Mouse (Mus musculus): ENCODE measurements at regions not wholly inside any gene's neighbourhood (a gene's known extent, or its start where the extent isn't known, plus 50 kb on each side); places are given as distances from the start of the nearest gene placed in this dataset.

DNA sequence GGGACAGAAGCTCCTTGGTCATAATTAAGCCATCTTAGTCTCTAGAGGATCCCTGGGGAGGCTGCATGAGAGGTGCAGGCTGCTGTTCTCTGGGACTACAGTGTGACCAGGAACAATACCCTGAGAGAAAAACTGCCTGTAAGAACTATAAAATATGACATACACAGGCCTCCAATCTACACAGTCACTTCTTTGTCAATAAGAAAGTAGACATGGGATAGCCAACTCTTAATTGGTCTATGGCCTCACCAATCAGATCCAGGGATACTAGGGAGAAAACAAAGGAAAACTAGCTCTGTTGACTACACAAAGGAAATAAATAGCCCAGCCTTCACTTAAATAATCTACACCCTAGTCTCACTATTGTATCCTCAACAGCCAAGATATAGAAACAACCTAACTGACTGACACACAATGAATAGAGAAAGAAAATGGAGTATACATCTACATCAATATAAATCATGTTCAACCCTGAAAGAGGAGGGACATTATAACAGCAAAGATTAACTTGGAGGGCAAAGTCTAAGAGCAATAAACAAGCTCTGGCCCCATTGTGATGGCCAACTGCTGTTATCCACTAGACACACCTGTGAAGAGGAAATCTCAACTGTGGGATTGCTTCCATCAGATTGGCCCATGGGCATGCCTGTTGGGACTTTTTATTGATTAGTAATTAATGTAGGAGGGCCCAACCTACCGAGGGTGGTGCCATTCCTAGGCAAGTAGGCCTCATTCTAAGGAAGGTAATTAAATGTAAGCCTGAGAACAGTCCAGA is 166.6 kb upstream of the Mgmt start:
- Histone ChIP-seq H3K27ac (ENCODE audit: control insufficient read depth, low read depth, low read length) (no peak overlapping the region), H3K79me2 (ENCODE audit: control insufficient read depth, insufficient read depth, low read length, poor library complexity) (no peaks in the 10 kb centered on the region), H3K36me3 (ENCODE audit: control insufficient read depth in 1 of 2, insufficient read depth in 2 of 2, low read length in 2 of 2) (no peaks in the 10 kb centered on the region), H3K9me3 (replicated peaks; ENCODE audit: insufficient read depth, low read length) (no peaks in the 10 kb centered on the region), H3K4me1 (ENCODE audit: control insufficient read depth in 1 of 2, insufficient read depth in 2 of 2, low read length in 2 of 2) (no peaks in the 10 kb centered on the region), H3K27me3 (ENCODE audit: control insufficient read depth in 1 of 2, insufficient read depth in 2 of 2, low read length in 2 of 2) (no peaks in the 10 kb centered on the region), H3K9ac (ENCODE audit: control insufficient read depth, low read depth, low read length, poor library complexity, severe bottlenecking) (no peak overlapping the region), H3K4me3 (ENCODE audit: control insufficient read depth in 1 of 2, insufficient read depth in 1 of 2, low read depth in 2 of 2, low read length in 2 of 2) (no peak overlapping the region)
- TF ChIP-seq MYC (IDR thresholded peaks at IDR 0.05; ENCODE audit: low read depth, low read length) (no peak), GATA1 (IDR thresholded peaks at IDR 0.05; ENCODE audit: low read depth, low read length) (no peak), SIN3A (IDR thresholded peaks at IDR 0.05; ENCODE audit: low read length) (no peak), JUND (IDR thresholded peaks at IDR 0.05; ENCODE audit: low read depth, low read length) (no peak), NELFE (IDR thresholded peaks at IDR 0.05; ENCODE audit: low read depth, low read length) (no peak), ZNF384 (IDR thresholded peaks at IDR 0.05; ENCODE audit: low read depth, low read length) (no peak), TBP (IDR thresholded peaks at IDR 0.05; ENCODE audit: low read depth, low read length) (no peak), ZC3H11A (IDR thresholded peaks at IDR 0.05; ENCODE audit: low read depth, low read length) (no peak), TCF12 (IDR thresholded peaks at IDR 0.05; ENCODE audit: low read depth, low read length) (no peak), ETS1 (IDR thresholded peaks at IDR 0.05; ENCODE audit: low read depth, low read length) (no peak), BHLHE40 (IDR thresholded peaks at IDR 0.05; ENCODE audit: borderline replicate concordance, low read depth, low read length) (no peak), CHD1 (IDR thresholded peaks at IDR 0.05; ENCODE audit: low read depth, low read length) (no peak), GABPA (IDR thresholded peaks at IDR 0.05; ENCODE audit: low read depth, low read length) (no peak), USF1 (IDR thresholded peaks at IDR 0.05; ENCODE audit: low read depth, low read length) (no peak), ZKSCAN1 (IDR thresholded peaks at IDR 0.05; ENCODE audit: low read depth, low read length) (no peak), MAX (IDR thresholded peaks at IDR 0.05; ENCODE audit: low read length) (no peak), ELF1 (IDR thresholded peaks at IDR 0.05; ENCODE audit: low read depth, low read length) (no peak), ZMIZ1 (IDR thresholded peaks at IDR 0.05; ENCODE audit: low read depth, low read length) (no peak)
- DNase-seq (ENCODE audit: low read depth, low spot score): no peak

DNA sequence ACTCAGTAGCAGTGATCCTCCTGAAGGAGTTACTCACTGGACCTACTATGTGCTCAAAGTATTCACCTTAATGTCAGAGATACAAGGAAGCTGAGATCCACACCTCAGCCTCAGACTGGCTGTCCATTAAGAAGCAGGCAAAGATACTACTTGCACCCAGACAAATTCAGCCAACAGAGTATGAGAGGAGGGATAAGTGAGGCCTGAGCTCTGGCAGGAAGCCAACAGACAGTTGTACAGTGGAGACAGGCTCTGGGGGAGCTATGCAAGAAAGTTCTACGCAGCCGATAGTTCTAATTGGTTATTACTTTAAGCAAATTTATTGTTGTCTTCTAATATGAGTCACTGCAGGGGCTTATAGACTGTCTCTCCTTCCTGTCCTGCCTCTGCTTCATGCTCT is 152.2 kb upstream of the Mgmt start:
- H3K9ac ChIP-seq (ENCODE audit: control insufficient read depth, low read depth, low read length, poor library complexity, severe bottlenecking): no peak overlapping the region
- H3K27ac ChIP-seq (ENCODE audit: control insufficient read depth, low read depth, low read length): no peak overlapping the region
- no peaks in the 10 kb centered on the region for H3K79me2 ChIP-seq (ENCODE audit: control insufficient read depth, insufficient read depth, low read length, poor library complexity)
- no peaks in the 10 kb centered on the region for H3K4me1 ChIP-seq (ENCODE audit: control insufficient read depth in 1 of 2, insufficient read depth in 2 of 2, low read length in 2 of 2)
- H3K36me3 ChIP-seq (ENCODE audit: control insufficient read depth in 1 of 2, insufficient read depth in 2 of 2, low read length in 2 of 2): no peaks in the 10 kb centered on the region
- H3K4me3 ChIP-seq (ENCODE audit: control insufficient read depth in 1 of 2, insufficient read depth in 1 of 2, low read depth in 2 of 2, low read length in 2 of 2): no peak overlapping the region
- no peaks in the 10 kb centered on the region for H3K27me3 ChIP-seq (ENCODE audit: control insufficient read depth in 1 of 2, insufficient read depth in 2 of 2, low read length in 2 of 2)
- TF ChIP-seq ZC3H11A (IDR thresholded peaks at IDR 0.05; ENCODE audit: low read depth, low read length) (no peak), RAD21 (IDR thresholded peaks at IDR 0.05; ENCODE audit: low read depth, low read length) (no peak), UBTF (IDR thresholded peaks at IDR 0.05; ENCODE audit: borderline replicate concordance, insufficient read depth, low read depth, low read length) (no peak), ZMIZ1 (IDR thresholded peaks at IDR 0.05; ENCODE audit: low read depth, low read length) (no peak), SMC3 (IDR thresholded peaks at IDR 0.05; ENCODE audit: low read depth, low read length) (no peak), ZKSCAN1 (IDR thresholded peaks at IDR 0.05; ENCODE audit: low read depth, low read length) (no peak), MAX (IDR thresholded peaks at IDR 0.05; ENCODE audit: low read length) (no peak), EP300 (IDR thresholded peaks at IDR 0.05; ENCODE audit: low read depth in 1 of 2, low read length in 2 of 2) (no peak)
- H3K9me3 ChIP-seq (replicated peaks; ENCODE audit: insufficient read depth, low read length): no peaks in the 10 kb centered on the region
- no peak for DNase-seq (ENCODE audit: low read depth, low spot score)

Data from MEL (cell line).